Mouse (Mus musculus) T-helper 1 cell (primary cell): Measurements from ENCODE around the gene Usp33.
"Not testable (repeated sequence)": the region's sequence is repeated elsewhere in the genome, so short reads cannot be mapped to it uniquely, and the experiment has no call there.

Experiments
- in situ Hi-C: fragments of 300-600 bp; cut with MboI, MseI; formaldehyde crosslinking; loops from one replicate; pipeline ENCODE4 v1.15.1; 2025; ENCODE audit warnings: high pct_unique_total_duplicates

Gene Usp33

GRCm38 (mm10) chr3:152345732-152346632 is at the start of gene Usp33:
Gene Usp33, plus strand, starts transcription at chr3:152346478.
- in situ Hi-C loops = no loop called here

- in situ Hi-C loops = no loop called here
Measured at GRCm38 (mm10) chr3:152300376-152301337, 45.6 kb upstream of the Usp33 start.

GRCm38 (mm10) chr3:152302991-152303390 is 43.3 kb upstream of the Usp33 start:
- in situ Hi-C loops = no loop called here

- in situ Hi-C loops = no loop called here
Measured at GRCm38 (mm10) chr3:152304093-152304815, 42.0 kb upstream of the Usp33 start.

- in situ Hi-C loops = no loop called here
Measured at GRCm38 (mm10) chr3:152305080-152305479, 41.2 kb upstream of the Usp33 start.

- in situ Hi-C loops = no loop called here
Measured at GRCm38 (mm10) chr3:152305971-152306370, 40.3 kb upstream of the Usp33 start.

- in situ Hi-C loops = no loop called here
Measured at GRCm38 (mm10) chr3:152308485-152309249, 37.6 kb upstream of the Usp33 start.

- in situ Hi-C loops = no loop called here
Measured at GRCm38 (mm10) chr3:152309250-152309645, 37.0 kb upstream of the Usp33 start.

GRCm38 (mm10) chr3:152314666-152315065 is 31.6 kb upstream of the Usp33 start:
- in situ Hi-C loops = not testable (repeated sequence)

GRCm38 (mm10) chr3:152315613-152316012 is 30.7 kb upstream of the Usp33 start:
- in situ Hi-C loops = no loop called here

- in situ Hi-C loops = not testable (repeated sequence)
Measured at GRCm38 (mm10) chr3:152316447-152317173, 29.7 kb upstream of the Usp33 start.

- in situ Hi-C loops = no loop called here
Measured at GRCm38 (mm10) chr3:152320972-152321645, 25.2 kb upstream of the Usp33 start.

GRCm38 (mm10) chr3:152321765-152322547 is 24.3 kb upstream of the Usp33 start:
- in situ Hi-C loops = no loop called here

- in situ Hi-C loops = no loop called here
Measured at GRCm38 (mm10) chr3:152332104-152332503, 14.2 kb upstream of the Usp33 start.

- in situ Hi-C loops = no loop called here
Measured at GRCm38 (mm10) chr3:152332545-152333300, 13.6 kb upstream of the Usp33 start.

- in situ Hi-C loops = no loop called here
Measured at GRCm38 (mm10) chr3:152333641-152334040, 12.6 kb upstream of the Usp33 start.

GRCm38 (mm10) chr3:152336085-152336484 is 10.2 kb upstream of the Usp33 start:
- in situ Hi-C loops = no loop called here
